23 mouse cellular contexts compared by ENCODE assay signal in genomic region chr1:195098004-195098403, GRCm38 (mm10). TPM values are rescaled to one million over a fixed set of nuclear protein-coding genes. Genes with fewer than 3 reads are reported as not detected.
DNase-seq lines count a peak whose midpoint lies in the region; ATAC-seq and TF ChIP-seq lines count a peak whose summit lies in the region.
"Had no signal": no experiment of that assay in that cellular context is flagged by ENCODE, and none has a peak within 500 bp of the region (broad histone marks: within the 10 kb centered on the region; RNA-seq: fewer than 3 reads in every experiment).

No protein-coding gene starts in this region.

- ATAC-seq in liver, embryonic 13.5 days (ENCODE audit: low read depth), result no peak
- no peak for ATAC-seq in liver, postnatal 0 days
- peak; percentile 75 for ATAC-seq in intestine, embryonic 16.5 days
- ATAC-seq in stomach, postnatal 0 days (ENCODE audit: low FRiP score, low TSS enrichment), result no peak
- ATAC-seq: activated CD4-positive, CD25-positive, alpha-beta regulatory T cell, adult 4 months; forebrain, embryonic 14.5 days; forebrain, embryonic 16.5 days; Patski had no signal

- 90% methylated on average over 1 of the region's 1 CpGs for WGBS in liver, embryonic 13.5 days (ENCODE audit: insufficient replicate concordance)
- WGBS in liver, postnatal 0 days (ENCODE audit: insufficient replicate concordance), result 97% methylated on average over 1 of the region's 1 CpGs
- 81% methylated on average over 1 of the region's 1 CpGs for WGBS in intestine, embryonic 16.5 days
- 41% methylated on average over 1 of the region's 1 CpGs for WGBS in small intestine, adult 2 months
- 90% methylated on average over 1 of the region's 1 CpGs for WGBS in stomach, postnatal 0 days

- no peak overlapping the region for H3K9ac ChIP-seq in liver, embryonic 13.5 days
- no peak overlapping the region for H3K9ac ChIP-seq in liver, postnatal 0 days (replicated peaks)
- no peak overlapping the region for H3K9ac ChIP-seq in intestine, embryonic 16.5 days (ENCODE audit: low read depth, low read length)
- no peak overlapping the region for H3K9ac ChIP-seq in stomach, postnatal 0 days (ENCODE audit: low read length)
- H3K9ac ChIP-seq: embryonic facial prominence, embryonic 13.5 days; embryonic facial prominence, embryonic 15.5 days; forebrain, embryonic 12.5 days had no signal

- peaks cover 42% of the 10 kb centered on the region for H3K4me1 ChIP-seq in liver, embryonic 13.5 days (replicated peaks)
- peaks cover 6% of the 10 kb centered on the region for H3K4me1 ChIP-seq in liver, postnatal 0 days (ENCODE audit: insufficient read depth)
- peaks cover 3% of the 10 kb centered on the region; the same call in 1 of the 2 replicates for H3K4me1 ChIP-seq in intestine, embryonic 16.5 days (ENCODE audit: control insufficient read depth, insufficient read depth, low read length)
- H3K4me1 ChIP-seq in small intestine, adult 2 months (ENCODE audit: control insufficient read depth, insufficient read depth, insufficient read length, low read length), result peaks cover 7% of the 10 kb centered on the region; the same call in 1 of the 2 replicates
- no peaks in the 10 kb centered on the region for H3K4me1 ChIP-seq in stomach, postnatal 0 days (replicated peaks; ENCODE audit: control insufficient read depth, insufficient read depth)
- H3K4me1 ChIP-seq: embryonic facial prominence, embryonic 13.5 days; embryonic facial prominence, embryonic 15.5 days; forebrain, embryonic 10.5 days; forebrain, embryonic 12.5 days had no signal

- DNase-seq in liver, embryonic 13.5 days, result no peak
- no peak for DNase-seq in liver, postnatal 0 days
- no peak for DNase-seq in stomach, postnatal 0 days (ENCODE audit: low spot score)
- DNase-seq in embryo, embryonic 11 days, result no peak
- DNase-seq: adrenal gland, adult 8-10 months; adrenal gland, postnatal 14 days; adrenal gland, postnatal 36 days; cerebellum, adult 11-12 months; cerebellum, adult 2 months; cerebellum, adult 9-10 months; cerebellum, postnatal 10 days; cerebellum, postnatal 25 days had no signal

- H3K4me3 ChIP-seq in liver, embryonic 13.5 days (replicated peaks), result no peak overlapping the region
- H3K4me3 ChIP-seq in liver, postnatal 0 days (ENCODE audit: low read depth, low read length), result no peak overlapping the region
- no peak overlapping the region for H3K4me3 ChIP-seq in intestine, embryonic 16.5 days (ENCODE audit: low read length)
- H3K4me3 ChIP-seq in small intestine, adult 2 months (ENCODE audit: low read depth, low read length), result no peak overlapping the region
- no peak overlapping the region for H3K4me3 ChIP-seq in stomach, postnatal 0 days (ENCODE audit: low read depth, low read length)
- H3K4me3 ChIP-seq: embryonic facial prominence, embryonic 13.5 days; embryonic facial prominence, embryonic 15.5 days; erythroblast, embryonic 14.5 days; forebrain, embryonic 10.5 days; forebrain, embryonic 12.5 days had no signal

- peaks cover 58% of the 10 kb centered on the region for H3K36me3 ChIP-seq in liver, embryonic 13.5 days
- peaks cover 6% of the 10 kb centered on the region for H3K36me3 ChIP-seq in liver, postnatal 0 days (replicated peaks; ENCODE audit: insufficient read depth, low read length)
- peaks cover 4% of the 10 kb centered on the region; the same call in 1 of the 2 replicates for H3K36me3 ChIP-seq in intestine, embryonic 16.5 days (ENCODE audit: control insufficient read depth, insufficient read depth, low read length)
- H3K36me3 ChIP-seq in small intestine, adult 2 months (ENCODE audit: control insufficient read depth, insufficient read depth, low read length), result peaks cover 2% of the 10 kb centered on the region; the same call in 1 of the 2 replicates
- no peaks in the 10 kb centered on the region for H3K36me3 ChIP-seq in stomach, postnatal 0 days (ENCODE audit: control insufficient read depth, insufficient read depth, low read length)

- no peak for TF ChIP-seq POLR2A in small intestine, adult 2 months (IDR thresholded peaks at IDR 0.05; ENCODE audit: low read depth, low read length)

- no peaks in the 10 kb centered on the region for H3K9me3 ChIP-seq in liver, embryonic 13.5 days (replicated peaks)
- H3K9me3 ChIP-seq in liver, postnatal 0 days (ENCODE audit: low read length), result no peaks in the 10 kb centered on the region
- no peaks in the 10 kb centered on the region for H3K9me3 ChIP-seq in intestine, embryonic 16.5 days (ENCODE audit: control insufficient read depth, low read length)
- no peaks in the 10 kb centered on the region for H3K9me3 ChIP-seq in stomach, postnatal 0 days (ENCODE audit: control insufficient read depth, low read length)
- H3K9me3 ChIP-seq: embryonic facial prominence, embryonic 13.5 days; embryonic facial prominence, embryonic 15.5 days; forebrain, embryonic 10.5 days; forebrain, embryonic 12.5 days had no signal

- no peaks in the 10 kb centered on the region for H3K27me3 ChIP-seq in liver, embryonic 13.5 days
- H3K27me3 ChIP-seq in liver, postnatal 0 days (ENCODE audit: insufficient read depth, low read length), result no peaks in the 10 kb centered on the region
- H3K27me3 ChIP-seq in intestine, embryonic 16.5 days (replicated peaks; ENCODE audit: control insufficient read depth, insufficient read depth, low read length), result no peaks in the 10 kb centered on the region
- H3K27me3 ChIP-seq in small intestine, adult 2 months (ENCODE audit: control insufficient read depth, insufficient read depth, low read length), result no peaks in the 10 kb centered on the region
- H3K27me3 ChIP-seq in stomach, postnatal 0 days (ENCODE audit: control insufficient read depth, insufficient read depth, low read length), result no peaks in the 10 kb centered on the region
- H3K27me3 ChIP-seq: embryonic facial prominence, embryonic 13.5 days; embryonic facial prominence, embryonic 15.5 days; forebrain, embryonic 12.5 days; Patski had no signal

- H3K27ac ChIP-seq in liver, embryonic 13.5 days, result peak overlapping the region; percentile 50
- H3K27ac ChIP-seq in liver, postnatal 0 days (ENCODE audit: low read depth), result no peak overlapping the region
- H3K27ac ChIP-seq in intestine, embryonic 16.5 days (ENCODE audit: low read length), result peak overlapping the region; percentile 12; the same call in 1 of the 2 replicates
- peak overlapping the region; percentile 54 for H3K27ac ChIP-seq in small intestine, adult 2 months (ENCODE audit: insufficient read depth, low read depth, low read length)
- no peak overlapping the region for H3K27ac ChIP-seq in stomach, postnatal 0 days (replicated peaks)
- H3K27ac ChIP-seq: embryonic facial prominence, embryonic 13.5 days; embryonic facial prominence, embryonic 15.5 days; forebrain, embryonic 10.5 days; forebrain, embryonic 12.5 days had no signal

- no peak for TF ChIP-seq EP300 in liver, postnatal 0 days (IDR thresholded peaks at IDR 0.05; ENCODE audit: low read depth)
- TF ChIP-seq EP300 in stomach, postnatal 0 days (optimal IDR thresholded peaks at IDR 0.05), result no peak

- no peak for TF ChIP-seq CTCF in liver, postnatal 0 days (IDR thresholded peaks at IDR 0.05; ENCODE audit: low read depth)
- TF ChIP-seq CTCF in small intestine, adult 2 months (IDR thresholded peaks at IDR 0.05; ENCODE audit: extremely low read depth, insufficient read length, insufficient replicate concordance, low read depth, low read length), result no peak
- no peak for TF ChIP-seq CTCF in stomach, postnatal 0 days (IDR thresholded peaks at IDR 0.05; ENCODE audit: low read depth)

- H3K4me2 ChIP-seq in liver, embryonic 13.5 days, result no peak overlapping the region
- no peak overlapping the region for H3K4me2 ChIP-seq in liver, postnatal 0 days (ENCODE audit: low read depth, low read length)
- no peak overlapping the region for H3K4me2 ChIP-seq in intestine, embryonic 16.5 days (ENCODE audit: low read depth, low read length)
- H3K4me2 ChIP-seq in stomach, postnatal 0 days (replicated peaks; ENCODE audit: low read depth), result no peak overlapping the region
- H3K4me2 ChIP-seq: embryonic facial prominence, embryonic 13.5 days; embryonic facial prominence, embryonic 15.5 days; forebrain, embryonic 12.5 days had no signal

RNA-seq across cellular contexts. Expression of gene Cd46, which starts 6.0 kb away (rescaled TPM):
- 0.76 and 0.94 TPM in 2 replicates for polyA plus RNA-seq in liver, embryonic 13.5 days (2015; fragmentation: Nextera tagmentation; extraction: Ambion mirVana)
- polyA plus RNA-seq in liver, postnatal 0 days (2015; fragmentation: Nextera tagmentation; extraction: Ambion mirVana), result 0.30 and 0.36 TPM in 2 replicates
- 0.67 and 1.1 TPM in 2 replicates for polyA plus RNA-seq in intestine, embryonic 16.5 days (2015; fragmentation: Nextera tagmentation; extraction: Ambion mirVana)
- 0.08 and 0.14 TPM in 2 replicates for polyA plus RNA-seq in small intestine, adult 2 months (2012; rRNA removed)
- polyA plus RNA-seq in stomach, postnatal 0 days (2015; fragmentation: Nextera tagmentation; extraction: Ambion mirVana), result 0.46 and 0.70 TPM in 2 replicates

RNA-seq across cellular contexts. Expression of gene Cr1l, which starts 33.4 kb away (rescaled TPM):
- 78.6 and 82.1 TPM in 2 replicates for polyA plus RNA-seq in liver, embryonic 13.5 days (2015; fragmentation: Nextera tagmentation; extraction: Ambion mirVana)
- 57.4 and 57.7 TPM in 2 replicates for polyA plus RNA-seq in liver, postnatal 0 days (2015; fragmentation: Nextera tagmentation; extraction: Ambion mirVana)
- 77.0 and 78.2 TPM in 2 replicates for polyA plus RNA-seq in intestine, embryonic 16.5 days (2015; fragmentation: Nextera tagmentation; extraction: Ambion mirVana)
- 11.7 and 15.2 TPM in 2 replicates for polyA plus RNA-seq in small intestine, adult 2 months (2012; rRNA removed)
- polyA plus RNA-seq in stomach, postnatal 0 days (2015; fragmentation: Nextera tagmentation; extraction: Ambion mirVana), result 73.3 and 74.6 TPM in 2 replicates

Comparison
In these comparisons a context has a peak if more than half of its experiments do, and no peak if none do; other contexts are left out.
1. H3K27ac ChIP-seq: peak in liver, embryonic 13.5 days (single experiment), intestine, embryonic 16.5 days (single experiment) and small intestine, adult 2 months (single experiment); none in liver, postnatal 0 days (single experiment) and stomach, postnatal 0 days (single experiment).